Mouse (Mus musculus): ENCODE data around the gene Sytl1.

The Sytl1 gene

GRCm38 (mm10) chr4:133210023-133210787 lies 52.7 kb downstream of the Sytl1 start:
- DNase-seq: no peak

GRCm38 (mm10) chr4:133209366-133209765 lies 53.5 kb downstream of the Sytl1 start:
- DNase-seq: peak; percentile 43

GRCm38 (mm10) chr4:133204379-133204778 lies 58.5 kb downstream of the Sytl1 start:
- no peak for DNase-seq

GRCm38 (mm10) chr4:133203591-133203990 lies 59.3 kb downstream of the Sytl1 start:
- no peak for DNase-seq

Data from kidney, adult 11 months (tissue).